Mouse (Mus musculus) spleen, adult 2 months (tissue): Measurements from ENCODE around the gene Gm21732. TPM values are rescaled to one million over a fixed set of nuclear protein-coding genes. Genes with fewer than 3 reads are reported as not detected.
"Not testable (repeated sequence)": the region's sequence is repeated elsewhere in the genome, so short reads cannot be mapped to it uniquely, and the experiment has no call there.

Experiments
- DNase-seq, 2 experiments: peaks; one replicate each; pipeline versions ENCODE4 v3.0.0 to v3.0.0-alpha.2; 2012 to 2021; ENCODE audit warnings: low spot score in 2 of 2, low read depth in 1 of 2
- H3K27ac ChIP-seq: fragments of 200-500 bp; 2 replicates; pipeline ENCODE4 v1.5.1; 2012; ENCODE audit warnings: low read length, inconsistent platforms; ENCODE audit not compliant: insufficient read depth
- H3K27me3 ChIP-seq: fragments of 200-500 bp; 2 replicates; pipeline ENCODE4 v1.6.1; 2012; ENCODE audit warnings: mild to moderate bottlenecking, moderate library complexity, low read length, inconsistent platforms; ENCODE audit not compliant: control insufficient read depth, insufficient read depth
- H3K36me3 ChIP-seq: fragments of 200-500 bp; 2 replicates; pipeline ENCODE4 v1.6.1; 2012; ENCODE audit warnings: mild to moderate bottlenecking, low read length, inconsistent platforms; ENCODE audit not compliant: control insufficient read depth, insufficient read depth
- H3K4me1 ChIP-seq: fragments of 200-500 bp; 2 replicates; pipeline ENCODE4 v1.6.1; 2011; ENCODE audit warnings: inconsistent platforms; ENCODE audit not compliant: control insufficient read depth, insufficient read depth, insufficient read length
- H3K4me3 ChIP-seq: fragments of 200-500 bp; 2 replicates; pipeline ENCODE4 v1.5.1; 2011; ENCODE audit warnings: mild to moderate bottlenecking, inconsistent platforms; ENCODE audit not compliant: insufficient read depth, insufficient read length; ENCODE audit errors: extremely low read depth
- WGBS: fragments of 180-500 bp; shearing (Covaris S2); methylation state at CpG from one replicate; pipeline ENCODE4 v1.1.7; 2018; 5-methylcytosine and 5-hydroxymethylcytosine counted together
- polyA plus RNA-seq: library from polyadenylated mRNA; depleted of rRNA; stranded (reverse); fragments of >200 nt; gene quantifications from 2 replicates; pipeline ENCODE4 v1.2.3, GENCODE M21; 2012; rRNA removed

Gm21732 gene
- not detected in 2 replicates for polyA plus RNA-seq

- not testable (repeated sequence) for H3K4me3 ChIP-seq, H3K36me3 ChIP-seq, H3K27me3 ChIP-seq, H3K27ac ChIP-seq, H3K4me1 ChIP-seq, DNase-seq
- no CpG with 5 or more reads among the region's 2 CpGs for WGBS
These were observed at the start of gene Gm21732 for GRCm38 (mm10) chrY:38575591-38575990. Gene Gm21732 (minus strand): TSS chrY:38575691.

Other genes starting within 250 kb of the Gm21732 start
- gene Gm20897, start 73.5 kb downstream of the Gm21732 start, polyA plus RNA-seq = not detected in 2 replicates